Mouse (Mus musculus) c-Kit-negative CD71-positive TER-119-positive erythroid progenitor cells, embryonic 14.5 days (primary cell): ENCODE measurements around the gene Usf3.

Experiments
- DNase-seq: peaks from one replicate; pipeline ENCODE4 v3.0.0-alpha.2; 2013; ENCODE audit warnings: low read depth, low spot score

The Usf3 gene

DNA sequence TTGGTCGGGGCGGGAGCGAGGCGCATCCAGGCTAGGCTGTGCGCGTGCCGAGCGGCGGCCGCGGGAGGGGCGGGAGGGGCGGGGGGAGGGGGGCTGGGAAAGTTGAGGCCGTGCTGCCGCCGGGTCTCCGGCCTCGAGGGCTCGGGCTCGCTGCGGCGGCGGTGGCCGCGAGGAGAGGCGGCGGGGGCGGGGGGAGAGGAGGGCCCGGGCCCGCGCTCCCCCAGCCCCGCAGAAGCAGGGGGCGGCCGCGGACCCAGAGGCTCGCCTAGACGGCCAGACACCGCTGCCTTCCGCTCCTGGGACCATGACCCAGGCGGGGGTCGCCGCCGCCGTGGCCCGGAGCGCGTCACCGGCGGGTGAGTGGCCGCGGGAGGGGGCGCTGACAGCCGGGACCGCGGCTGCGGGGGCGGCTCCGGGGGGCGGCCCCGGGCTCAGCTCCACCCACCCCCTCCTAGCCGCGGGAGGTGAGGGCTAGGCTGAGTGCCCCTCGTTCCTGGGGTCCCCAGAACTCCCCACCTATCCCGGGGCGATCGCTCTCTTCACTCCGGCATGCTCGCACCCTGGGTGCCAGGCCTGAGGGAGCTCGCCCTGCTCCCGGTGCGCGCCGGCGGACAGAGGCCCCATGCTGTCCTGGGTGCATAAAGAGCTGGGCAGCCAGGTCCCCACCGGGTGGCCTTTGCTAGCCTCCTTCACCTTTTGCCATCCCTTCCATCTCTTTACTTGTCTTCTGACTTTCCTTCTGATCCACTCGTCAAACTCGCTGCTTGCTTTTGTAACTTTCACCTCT is at the start of gene Usf3:
Gene Usf3, plus strand, starts transcription at position 92 of the 787 bp plus-strand sequence.
- DNase-seq: no peak

DNA sequence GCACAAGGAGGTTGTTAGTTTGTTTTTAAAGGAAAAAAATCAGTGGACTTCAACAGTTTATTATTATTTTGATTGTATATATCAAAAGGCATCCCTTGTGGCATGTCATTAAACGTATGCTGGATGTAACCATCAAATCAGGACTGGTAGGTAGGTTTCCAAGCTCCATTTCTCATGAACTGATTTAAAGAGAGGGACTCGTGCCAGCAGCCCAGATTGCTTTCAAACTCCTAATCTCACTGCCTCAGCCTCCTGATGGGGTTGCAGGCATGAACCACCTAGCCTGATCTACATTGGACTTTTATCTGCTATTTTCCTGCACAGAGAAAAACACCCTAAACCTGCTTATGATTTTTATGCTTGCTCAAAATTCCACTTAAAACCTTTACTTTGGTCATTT is 49.3 kb upstream of the Usf3 start:
- DNase-seq: no peak

DNA sequence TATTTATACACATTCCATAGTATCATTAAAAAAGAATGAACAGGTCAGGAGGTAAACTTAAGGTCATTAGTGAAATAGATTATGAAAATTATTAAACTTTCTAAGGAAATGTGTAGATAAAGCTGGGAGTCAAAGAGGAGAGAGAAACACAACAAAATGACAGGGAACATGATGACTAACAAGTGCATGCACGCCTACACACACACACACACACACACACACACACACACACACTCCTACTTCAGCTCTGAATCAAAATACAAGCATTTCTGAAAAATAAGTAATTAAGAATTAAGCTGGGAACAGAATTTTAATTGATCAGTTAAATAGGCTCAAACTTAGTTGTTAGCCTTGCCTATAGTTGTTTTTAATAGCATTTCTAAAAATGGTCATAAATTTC is 48.3 kb upstream of the Usf3 start:
- DNase-seq: no peak

DNA sequence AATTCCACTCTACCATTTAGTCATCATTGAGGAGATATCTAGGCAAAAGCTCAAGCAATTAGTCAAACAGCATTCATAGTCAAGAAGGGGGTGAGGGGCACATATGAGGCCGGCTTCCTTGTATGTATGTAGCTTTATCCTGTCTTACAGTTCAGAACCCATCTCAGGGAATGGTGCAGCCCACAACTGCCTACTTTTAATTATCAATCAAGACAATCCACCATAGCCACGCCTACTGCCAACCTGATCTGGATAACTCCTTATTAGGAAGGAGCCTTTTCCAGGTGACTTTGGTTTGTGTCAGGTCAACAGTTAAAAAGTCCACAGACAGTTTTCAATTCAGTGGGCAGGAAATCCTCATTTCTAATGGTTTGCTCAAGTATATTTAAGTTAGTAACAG is 47.6 kb upstream of the Usf3 start:
- no peak for DNase-seq

DNA sequence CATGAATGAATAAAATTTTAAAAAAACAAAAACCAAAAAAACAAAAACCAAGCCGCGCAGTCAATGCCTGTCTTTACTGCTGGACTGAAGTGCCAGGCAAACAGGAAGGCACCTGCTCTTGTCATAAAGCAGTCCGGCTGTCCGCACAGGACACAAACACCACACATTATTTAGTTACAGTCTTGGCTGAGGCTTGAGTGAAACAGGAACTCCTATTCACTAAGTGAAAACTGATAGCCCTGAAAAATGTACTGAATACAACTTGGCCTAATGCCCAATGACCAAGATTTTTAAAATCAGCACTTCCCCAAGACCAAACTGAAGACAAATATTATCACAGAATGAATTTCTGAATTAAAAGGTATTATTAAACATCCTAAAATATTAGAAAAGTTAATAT is 46.6 kb upstream of the Usf3 start:
- no peak for DNase-seq

DNA sequence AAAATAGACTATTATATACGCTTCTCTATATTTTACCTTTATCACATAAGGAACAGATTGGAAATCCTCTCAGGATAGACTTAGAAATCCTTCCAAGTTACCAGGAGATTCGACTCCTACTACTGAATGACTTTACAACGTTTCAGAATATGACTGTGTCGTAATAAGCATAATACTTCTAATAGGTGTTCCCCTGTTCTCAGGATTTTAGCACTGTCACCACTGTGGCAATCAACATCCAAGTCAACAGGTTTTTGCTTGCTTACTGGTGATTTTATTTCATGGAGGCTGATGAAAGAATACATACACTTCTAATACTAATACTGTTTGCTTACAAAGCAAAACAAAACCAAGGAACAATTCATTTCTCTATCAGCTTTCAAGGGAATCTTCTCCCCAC is 40.7 kb upstream of the Usf3 start:
- no peak for DNase-seq

DNA sequence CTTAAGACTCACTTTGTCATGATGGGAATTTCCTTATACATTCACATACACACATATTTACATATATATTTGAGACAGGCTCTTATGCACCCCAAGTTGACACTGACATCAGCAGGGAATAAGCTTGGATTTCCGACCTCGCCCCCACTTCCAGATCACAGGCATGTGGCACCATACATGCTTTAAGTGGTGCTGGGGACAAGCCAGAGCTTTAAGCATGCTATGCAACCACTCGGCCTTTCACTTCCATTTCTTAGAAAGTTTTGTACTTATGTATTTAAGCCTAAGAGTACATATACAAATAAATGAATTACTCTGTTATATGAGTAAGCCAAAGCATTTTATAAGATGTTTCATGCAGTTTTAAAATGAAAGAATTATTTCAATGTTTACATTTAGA is 39.9 kb upstream of the Usf3 start:
- no peak for DNase-seq

DNA sequence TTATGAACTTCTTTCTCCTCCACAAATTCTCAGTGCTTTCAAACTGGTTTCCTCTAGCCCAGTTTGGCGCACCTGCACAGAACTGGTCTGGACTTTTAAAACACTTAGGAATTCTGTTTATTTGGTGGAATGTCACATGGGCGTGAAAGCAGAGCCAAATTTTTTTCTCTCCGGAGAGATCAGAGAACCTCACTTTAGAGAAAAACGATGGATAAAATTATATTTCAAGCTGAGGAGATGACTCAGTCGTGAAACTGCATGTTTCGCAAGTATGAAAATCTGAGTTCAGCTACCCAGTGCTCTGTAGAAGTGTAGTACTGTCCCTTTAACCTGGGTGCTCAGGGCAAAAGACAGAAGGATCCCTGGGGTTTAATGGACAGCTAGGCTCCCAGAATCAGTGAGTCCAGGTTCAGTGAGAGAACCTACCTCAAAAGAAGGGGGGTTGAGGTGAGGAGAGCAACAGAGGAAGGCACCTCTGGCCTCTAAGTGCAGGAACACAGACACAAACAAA is 36.5 kb upstream of the Usf3 start:
- DNase-seq: no peak

DNA sequence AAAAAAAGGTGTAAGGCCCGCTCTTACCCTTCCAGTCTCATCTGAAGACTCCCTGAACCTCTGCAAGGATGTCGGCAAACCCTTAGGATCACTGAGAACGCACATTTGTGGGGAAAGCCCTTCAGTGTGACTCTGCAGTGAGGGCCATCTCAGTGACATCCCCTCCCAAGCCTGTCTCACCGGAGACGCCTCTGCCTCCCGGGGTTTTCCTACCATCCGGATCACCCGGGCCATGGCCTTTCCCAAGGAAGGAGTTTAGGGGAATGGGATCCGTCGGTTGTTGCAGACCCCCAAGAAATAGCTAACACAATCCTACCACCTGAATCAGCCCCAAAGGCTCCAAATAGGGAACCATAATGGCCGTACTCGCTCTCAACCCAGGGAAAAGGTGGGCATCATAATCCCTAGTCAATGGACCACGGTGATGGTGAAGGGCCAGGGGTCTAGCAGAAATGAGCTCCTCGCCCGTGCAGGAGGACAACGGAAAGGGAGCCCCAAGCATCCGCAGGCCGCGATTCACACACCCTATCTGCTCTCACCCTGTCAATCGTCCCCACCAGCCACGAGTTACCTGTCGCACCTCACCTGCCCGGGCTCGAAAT is 34.6 kb upstream of the Usf3 start:
- DNase-seq: no peak

DNA sequence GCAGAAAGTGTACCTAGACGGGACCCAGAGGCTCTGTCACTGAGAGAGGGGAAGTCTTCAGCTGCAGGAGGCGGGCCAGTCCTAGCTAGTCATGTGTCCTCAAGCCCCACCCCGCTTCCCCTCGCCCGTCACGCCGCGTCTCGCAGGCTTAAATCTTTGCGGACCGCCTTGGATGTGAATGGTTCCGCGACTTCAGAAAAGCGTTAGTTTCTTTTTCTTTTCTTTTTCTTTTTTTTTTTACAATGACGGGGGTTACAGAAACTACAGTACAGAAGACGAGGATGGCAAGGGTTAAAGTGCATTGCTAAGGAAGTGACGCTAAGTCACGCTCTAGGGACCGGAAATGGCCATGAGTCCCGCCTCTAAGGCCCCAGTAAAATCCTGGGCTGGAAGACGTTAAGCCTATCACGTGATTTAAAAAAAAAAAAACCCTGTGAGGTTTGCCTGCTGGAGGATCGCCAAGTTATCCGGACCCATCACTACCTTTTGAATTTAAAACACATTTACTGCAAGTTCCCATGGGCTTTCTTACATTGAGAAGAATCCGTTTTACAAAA is 34.0 kb upstream of the Usf3 start:
- peak; percentile 90 for DNase-seq

DNA sequence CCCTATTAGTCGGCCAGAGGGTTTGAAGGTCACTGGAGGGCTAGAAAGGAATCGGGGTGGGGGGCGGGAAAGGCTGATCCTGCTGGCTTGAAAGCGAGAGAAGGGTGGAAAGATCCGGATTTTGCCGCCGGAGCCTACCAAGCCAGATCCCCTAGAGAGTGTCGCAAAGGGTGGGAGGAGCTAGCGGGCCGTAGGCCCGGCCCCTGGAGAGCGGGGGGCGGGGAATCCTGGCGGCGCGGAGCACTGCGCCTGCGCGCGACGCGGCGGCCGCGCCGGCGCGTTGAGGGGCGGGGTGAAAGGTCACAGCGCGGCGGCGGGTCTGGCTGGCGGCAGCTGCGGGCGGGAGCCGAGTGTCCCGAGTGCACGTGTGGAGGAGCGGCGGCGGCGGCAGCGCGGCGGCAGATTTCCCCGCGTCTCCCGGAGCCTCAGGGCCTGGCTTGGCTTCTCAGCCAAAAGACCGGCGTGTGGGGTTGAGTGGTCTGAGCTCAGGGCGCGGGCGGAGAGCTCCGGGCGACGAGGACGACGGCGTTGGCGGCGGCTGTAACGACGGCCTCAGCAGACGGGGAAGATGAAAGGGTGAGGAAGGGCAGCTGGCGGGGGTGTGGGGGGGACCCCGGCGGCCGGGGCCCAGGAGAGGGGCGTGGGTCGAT is 33.4 kb upstream of the Usf3 start, which contains the start of the genes Atp6v1a and Naa50:
Gene Atp6v1a, minus strand, starts transcription at position 170 of the 650 bp plus-strand sequence.
Gene Naa50, plus strand, starts transcription at position 295 of the 650 bp plus-strand sequence.
- peak; percentile 85 for DNase-seq

DNA sequence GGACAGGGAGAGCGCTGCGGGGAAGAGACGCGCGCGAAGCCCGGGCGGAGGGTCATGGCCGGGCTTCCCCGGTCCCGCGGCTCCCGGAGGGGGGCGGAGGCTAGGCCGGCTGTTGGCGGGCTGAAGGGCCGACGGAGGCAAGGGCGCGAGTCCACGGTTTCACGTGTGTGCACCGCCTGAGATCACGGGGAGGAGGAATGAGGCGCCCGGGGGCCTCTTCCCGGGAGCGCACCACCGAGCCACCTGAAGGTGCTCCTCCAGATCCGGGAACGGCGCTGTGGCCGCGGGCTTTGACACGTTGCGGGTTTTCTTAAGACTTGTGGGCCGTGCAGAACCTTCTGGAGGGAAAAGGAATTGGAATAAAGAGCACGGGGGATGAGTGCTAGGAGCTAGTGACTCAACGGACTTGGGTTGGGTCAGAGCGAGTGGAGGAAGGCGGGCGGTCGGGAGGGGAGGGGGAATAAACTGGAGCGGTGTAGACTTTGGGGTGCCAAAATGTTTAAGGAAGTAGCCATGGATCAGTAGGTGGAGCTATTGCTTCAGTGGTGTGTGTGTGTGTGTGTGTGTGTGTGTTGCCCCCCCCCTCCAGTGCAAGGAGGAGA is 32.8 kb upstream of the Usf3 start:
- DNase-seq: peak; percentile 63

DNA sequence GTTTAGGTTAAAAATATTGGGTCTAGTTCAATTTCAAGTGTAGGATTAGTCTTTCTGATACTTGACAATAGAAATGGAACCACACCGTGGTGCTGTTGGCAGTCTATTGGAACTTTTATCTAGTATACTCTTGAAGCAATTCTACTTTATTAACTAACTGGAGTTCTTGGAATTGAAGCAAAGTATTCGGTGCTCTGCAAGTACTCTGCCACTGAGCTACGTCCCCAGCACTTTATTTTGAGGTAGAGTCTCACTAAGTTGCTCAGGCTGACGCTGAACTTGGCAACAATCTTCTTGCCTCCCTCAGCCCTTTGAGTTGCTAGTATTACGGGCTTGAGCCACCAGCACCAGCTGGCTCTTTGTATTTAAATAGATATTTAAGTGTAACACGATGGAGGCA is 31.6 kb upstream of the Usf3 start:
- DNase-seq: no peak

DNA sequence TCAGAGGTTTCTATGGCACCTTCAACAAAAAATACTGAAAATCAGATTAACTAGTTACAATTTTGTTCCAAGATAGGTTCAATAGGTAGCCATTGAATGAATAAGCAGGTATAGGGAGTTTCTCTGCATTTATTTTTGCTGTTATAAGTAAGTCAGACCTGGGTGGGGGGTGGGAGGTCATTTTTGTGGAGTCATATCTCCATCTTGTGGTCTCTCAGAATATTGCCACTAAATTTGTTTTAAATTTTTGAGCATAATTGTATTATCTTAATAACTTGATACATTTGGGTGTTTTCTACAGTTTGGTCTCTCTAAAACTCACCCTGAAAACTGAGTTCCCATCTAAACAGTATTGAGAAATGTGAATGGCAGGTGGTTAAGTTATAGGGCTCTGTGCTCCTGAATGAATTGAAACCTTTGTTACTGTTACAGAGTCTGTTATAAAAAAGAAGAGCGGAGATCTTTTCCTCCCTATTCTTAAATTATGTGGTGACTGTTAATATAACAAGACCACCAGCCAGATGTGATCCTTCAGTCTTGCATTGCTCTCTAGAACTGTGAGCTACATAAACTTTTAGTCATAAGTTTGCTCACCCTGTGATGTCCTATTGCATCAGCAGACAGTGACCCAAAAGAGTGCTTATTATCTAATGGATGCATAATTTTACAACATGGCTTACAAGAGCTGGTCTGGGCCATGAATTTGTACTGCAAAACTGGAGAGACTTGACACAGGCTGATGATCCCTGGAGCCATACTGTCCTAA is 23.9 kb upstream of the Usf3 start:
- DNase-seq: no peak

DNA sequence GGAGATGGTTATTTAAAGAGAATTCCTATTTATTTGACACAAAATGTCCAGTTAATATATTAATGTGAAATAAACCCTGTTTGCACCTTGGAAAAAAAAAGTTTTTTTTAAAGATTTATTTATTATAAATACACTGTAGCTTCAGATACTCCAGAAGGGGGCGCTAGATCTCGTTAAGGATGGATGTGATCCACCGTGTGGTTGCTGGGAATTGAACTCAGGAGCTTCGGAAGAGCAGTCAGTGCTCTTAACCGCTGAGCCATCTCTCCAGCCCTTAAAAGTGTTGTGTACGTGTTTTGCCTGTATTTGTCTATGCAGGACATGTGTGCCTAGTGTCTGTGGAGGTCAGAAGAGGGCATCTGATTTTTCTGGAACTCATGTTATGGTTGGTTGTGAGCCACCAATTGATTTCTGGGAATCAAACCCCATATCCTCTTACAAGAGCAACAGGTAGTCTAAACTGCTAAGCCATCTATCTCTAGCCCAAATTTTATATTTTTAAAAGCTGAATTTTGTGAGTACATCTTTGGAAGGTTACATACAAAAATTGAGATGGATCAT is 18.5 kb upstream of the Usf3 start:
- no peak for DNase-seq

DNA sequence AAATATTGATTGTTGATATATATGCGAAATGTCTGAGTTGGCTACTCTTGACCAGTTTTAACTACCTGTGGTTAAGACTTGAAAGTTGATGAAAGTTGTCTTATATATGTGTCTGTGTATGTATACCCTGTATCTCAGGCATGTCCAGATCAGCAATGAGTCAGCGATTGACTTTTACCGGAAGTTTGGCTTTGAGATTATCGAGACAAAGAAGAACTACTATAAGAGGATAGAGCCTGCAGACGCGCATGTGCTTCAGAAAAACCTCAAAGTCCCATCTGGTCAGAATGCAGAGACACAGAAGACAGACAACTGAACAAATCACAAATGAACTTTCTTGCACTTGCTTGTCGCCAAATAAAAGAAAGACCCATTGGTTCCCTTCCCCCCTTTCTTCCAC is 13.7 kb upstream of the Usf3 start:
- no peak for DNase-seq

DNA sequence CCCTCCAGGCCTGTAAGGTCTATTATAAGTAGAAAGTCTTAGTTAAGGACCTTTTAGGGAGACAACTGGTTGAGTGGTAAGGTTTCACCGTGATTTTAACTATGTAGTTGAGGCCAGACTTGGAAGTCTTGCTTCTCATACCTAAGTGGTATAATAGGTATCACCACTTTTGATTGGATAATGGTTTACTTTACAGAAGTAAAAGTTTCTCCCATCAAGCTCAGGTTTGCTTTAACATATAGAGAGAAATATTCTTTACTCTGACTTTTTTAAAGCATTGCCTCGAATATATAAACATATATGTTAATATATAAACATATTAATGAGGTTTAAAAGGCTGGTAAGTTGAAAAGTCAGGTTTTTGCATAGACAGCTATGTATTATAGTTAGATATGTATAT is 9.2 kb upstream of the Usf3 start:
- DNase-seq: no peak

DNA sequence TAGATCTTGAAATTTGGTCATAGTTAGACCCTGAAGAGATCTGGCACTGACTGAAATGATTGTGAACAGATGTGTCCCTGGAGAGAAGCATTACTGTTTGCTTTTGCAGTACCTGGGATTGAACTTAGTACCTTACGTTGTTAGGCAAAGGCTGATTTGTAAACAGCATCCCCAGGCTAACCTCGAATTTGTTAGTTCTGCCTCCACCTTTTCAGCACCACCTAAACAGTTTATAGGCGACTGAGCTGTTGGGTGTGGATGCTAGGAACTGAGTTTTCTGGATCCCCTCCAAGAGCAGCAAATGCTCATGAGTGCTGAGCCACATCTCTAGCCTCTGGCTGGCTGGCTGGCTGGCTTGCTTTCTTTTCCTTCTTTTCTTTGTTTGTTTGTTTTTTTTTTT is 7.9 kb upstream of the Usf3 start:
- no peak for DNase-seq

DNA sequence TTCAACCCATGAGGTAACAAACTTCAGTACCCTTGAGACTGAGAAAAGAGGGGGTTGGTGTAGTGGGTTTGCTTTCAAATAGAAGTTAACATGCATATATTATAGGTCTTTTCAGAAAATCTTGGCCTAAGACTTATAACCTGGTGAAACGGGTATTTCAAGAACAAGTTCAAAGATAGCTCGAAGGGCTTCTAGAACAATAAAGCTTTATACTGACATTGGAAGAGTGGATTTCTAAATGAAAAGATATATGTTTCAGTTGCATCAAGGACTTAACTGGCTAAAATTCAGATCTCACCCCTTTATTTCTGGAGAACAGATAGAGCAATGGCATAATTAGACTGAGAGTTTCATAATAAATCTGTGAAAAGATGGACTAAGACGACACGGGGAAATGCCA is 4.1 kb upstream of the Usf3 start:
- DNase-seq: no peak

DNA sequence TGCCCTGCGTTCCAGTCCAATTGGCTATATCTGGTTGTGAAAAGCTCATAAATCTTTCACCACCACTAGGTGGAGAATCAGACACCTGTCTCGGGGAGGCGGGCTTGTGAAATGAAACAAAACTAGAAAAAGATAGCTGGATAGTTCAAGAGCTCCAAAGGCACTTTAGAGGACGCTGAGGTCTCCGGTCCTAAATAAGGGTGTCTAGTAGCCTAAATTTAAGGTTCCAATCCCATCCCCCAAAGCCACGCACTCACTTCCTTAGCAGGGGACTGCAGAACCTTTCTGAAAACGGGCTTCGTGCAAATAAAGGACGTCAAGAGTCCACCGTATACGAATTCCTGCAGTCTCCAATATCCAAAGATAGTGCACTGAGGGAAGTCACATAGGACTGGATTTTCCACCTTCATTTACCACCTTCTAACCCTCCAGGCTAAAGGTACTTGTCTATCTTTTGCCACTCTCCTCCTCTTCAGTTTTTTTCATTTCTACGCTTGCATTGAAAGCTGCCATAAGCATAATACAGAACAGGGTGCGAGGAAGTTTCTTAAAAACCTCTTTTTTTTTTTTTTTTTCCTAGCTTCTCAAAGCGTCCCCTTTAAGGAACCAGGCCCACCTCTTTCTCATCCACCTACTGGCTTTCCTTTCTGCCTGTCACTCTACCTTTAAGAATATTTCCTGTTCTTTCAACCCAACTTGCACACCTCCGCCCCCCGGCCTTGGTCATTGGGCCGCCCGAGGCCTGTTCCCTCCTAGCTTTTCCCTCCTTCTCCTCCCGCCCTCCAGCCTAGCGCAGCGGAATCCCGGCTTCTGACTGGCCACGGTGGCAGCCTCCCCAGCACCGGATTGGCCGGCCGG is 520 bp upstream of the Usf3 start:
- peak; percentile 90 for DNase-seq
